Mouse (Mus musculus): ENCODE data around the gene Nxph3. TPM values are rescaled to one million over a fixed set of nuclear protein-coding genes. Genes with fewer than 3 reads are reported as not detected.

The Nxph3 gene
- polyA plus RNA-seq, 2 experiments = 0.08 TPM; not detected in 1

- Histone ChIP-seq H3K27ac (no peak overlapping the region), H3K9ac (replicated peaks) (no peak overlapping the region), H3K4me2 (ENCODE audit: low read depth) (no peak overlapping the region), H3K27me3 (ENCODE audit: control insufficient read depth, insufficient read depth, low read length) (peaks cover 27% of the 10 kb centered on the region), H3K4me3 (ENCODE audit: insufficient read depth in 1 of 2, low read depth in 2 of 2, low read length in 2 of 2) (no peak overlapping the region), H3K9me3 (ENCODE audit: control insufficient read depth, low read length) (no peaks in the 10 kb centered on the region), H3K4me1 (replicated peaks; ENCODE audit: control insufficient read depth in 2 of 2, insufficient read depth in 2 of 2, low read length in 1 of 2) (no peaks in the 10 kb centered on the region), H3K36me3 (replicated peaks; ENCODE audit: control insufficient read depth, insufficient read depth, low read depth) (no peaks in the 10 kb centered on the region)
- ATAC-seq (ENCODE audit: insufficient read depth) (no peak), DNase-seq (ENCODE audit: low read depth in 3 of 3, low spot score in 3 of 3) (no peak)
- no peak for TF ChIP-seq EP300 (IDR thresholded peaks at IDR 0.05; ENCODE audit: low read depth)
- no peak for TF ChIP-seq CTCF (IDR thresholded peaks at IDR 0.05; ENCODE audit: low read depth)
- 66% methylated on average over 10 of the region's 10 CpGs for WGBS (ENCODE audit: insufficient replicate concordance)
Measured at GRCm38 (mm10) chr11:95519299-95519698, 4.9 kb upstream of the Nxph3 start.

DNA sequence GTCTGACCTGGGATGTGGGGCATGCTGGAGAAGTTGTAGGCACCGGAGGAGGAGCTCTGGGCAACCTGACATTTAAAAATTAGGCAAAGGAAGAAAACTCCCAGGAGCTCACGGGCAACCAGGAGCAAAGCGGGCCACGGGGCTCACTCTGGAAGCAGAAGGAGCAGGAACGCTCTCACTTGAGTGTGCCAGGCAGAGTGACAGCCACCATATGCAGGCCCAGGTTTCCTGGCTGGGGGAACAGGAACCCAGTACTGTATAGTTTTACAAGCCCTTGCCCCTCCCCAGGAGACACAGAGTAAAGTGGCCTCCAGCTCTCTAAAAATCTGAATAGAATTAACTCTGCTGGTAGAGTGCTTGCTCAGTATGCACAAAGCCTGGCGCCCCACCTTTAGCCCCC lies 2.8 kb upstream of the Nxph3 start:
- ATAC-seq (ENCODE audit: insufficient read depth) = no peak
- Histone ChIP-seq H3K27ac (no peak overlapping the region), H3K36me3 (replicated peaks; ENCODE audit: control insufficient read depth, insufficient read depth, low read depth) (no peaks in the 10 kb centered on the region), H3K4me2 (ENCODE audit: low read depth) (no peak overlapping the region), H3K9me3 (ENCODE audit: control insufficient read depth, low read length) (no peaks in the 10 kb centered on the region), H3K4me3 (ENCODE audit: insufficient read depth in 1 of 2, low read depth in 2 of 2, low read length in 2 of 2) (no peak overlapping the region), H3K4me1 (replicated peaks; ENCODE audit: control insufficient read depth in 2 of 2, insufficient read depth in 2 of 2, low read length in 1 of 2) (no peaks in the 10 kb centered on the region), H3K9ac (replicated peaks) (no peak overlapping the region), H3K27me3 (ENCODE audit: control insufficient read depth, insufficient read depth, low read length) (peaks cover 48% of the 10 kb centered on the region)
- 57% methylated on average over 6 of the region's 6 CpGs for WGBS (ENCODE audit: insufficient replicate concordance)
- DNase-seq (ENCODE audit: low read depth in 3 of 3, low spot score in 3 of 3) = no peak
- no peak for TF ChIP-seq EP300 (IDR thresholded peaks at IDR 0.05; ENCODE audit: low read depth)
- no peak for TF ChIP-seq CTCF (IDR thresholded peaks at IDR 0.05; ENCODE audit: low read depth)

- Histone ChIP-seq H3K27ac (no peak overlapping the region), H3K9me3 (ENCODE audit: control insufficient read depth, low read length) (no peaks in the 10 kb centered on the region), H3K4me2 (ENCODE audit: low read depth) (no peak overlapping the region), H3K36me3 (replicated peaks; ENCODE audit: control insufficient read depth, insufficient read depth, low read depth) (no peaks in the 10 kb centered on the region), H3K9ac (replicated peaks) (no peak overlapping the region), H3K4me3 (ENCODE audit: insufficient read depth in 1 of 2, low read depth in 2 of 2, low read length in 2 of 2) (no peak overlapping the region), H3K27me3 (ENCODE audit: control insufficient read depth, insufficient read depth, low read length) (peaks cover 53% of the 10 kb centered on the region), H3K4me1 (replicated peaks; ENCODE audit: control insufficient read depth in 2 of 2, insufficient read depth in 2 of 2, low read length in 1 of 2) (no peaks in the 10 kb centered on the region)
- TF ChIP-seq CTCF (IDR thresholded peaks at IDR 0.05; ENCODE audit: low read depth) (no peak), EP300 (IDR thresholded peaks at IDR 0.05; ENCODE audit: low read depth) (no peak)
- ATAC-seq (ENCODE audit: insufficient read depth) = no peak
- WGBS (ENCODE audit: insufficient replicate concordance) = 10% methylated on average over 5 of the region's 5 CpGs
- DNase-seq (ENCODE audit: low read depth in 3 of 3, low spot score in 3 of 3) = no peak
Measured at GRCm38 (mm10) chr11:95516491-95516911, 2.1 kb upstream of the Nxph3 start.

DNA sequence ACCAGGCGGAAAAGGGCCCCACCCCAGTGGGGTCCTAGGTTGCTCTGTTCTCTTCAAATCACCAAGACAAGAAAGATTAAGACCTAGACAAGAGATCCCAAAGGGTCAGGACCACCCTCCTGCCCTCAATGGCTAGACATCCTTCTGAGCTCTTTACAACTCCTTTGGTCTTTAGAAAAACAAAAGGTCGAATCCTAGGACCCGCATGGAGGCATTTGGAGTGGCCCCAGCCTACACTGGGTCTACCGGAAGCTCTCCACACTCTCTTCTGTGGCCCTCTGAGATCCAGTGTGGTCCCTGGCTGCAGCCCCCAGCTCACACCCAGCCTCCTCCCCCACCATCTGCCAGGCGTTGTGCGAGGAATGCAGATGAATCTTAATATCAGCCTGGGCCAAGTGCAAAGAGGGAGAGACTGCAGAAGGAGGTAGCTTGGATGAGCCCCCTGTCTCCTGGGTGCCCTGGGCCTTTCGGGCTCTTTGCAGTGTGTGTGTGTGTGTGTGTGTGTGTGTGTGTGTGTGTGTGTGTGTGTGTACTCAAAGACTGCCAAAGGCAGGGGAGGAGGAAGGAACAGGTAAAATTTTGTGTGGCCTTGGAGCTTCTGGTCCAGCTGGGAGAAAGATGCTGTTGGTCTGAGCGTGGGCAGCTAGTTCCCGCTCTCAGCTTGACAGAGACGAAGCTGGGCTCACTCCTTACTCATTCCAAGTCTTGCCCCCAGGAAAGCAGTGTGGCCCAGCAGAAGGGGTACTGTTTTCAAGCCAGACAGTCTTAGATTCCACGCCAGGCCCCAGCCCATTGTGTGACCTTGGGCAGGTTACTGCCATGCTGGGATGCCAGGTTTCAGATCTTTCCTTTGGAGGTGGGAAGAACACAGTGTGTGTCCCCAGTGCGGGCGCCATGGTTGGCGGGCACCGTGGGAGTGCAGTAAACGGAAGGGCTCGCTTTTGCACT lies 1.3 kb upstream of the Nxph3 start:
- Histone ChIP-seq H3K4me1 (replicated peaks; ENCODE audit: control insufficient read depth in 2 of 2, insufficient read depth in 2 of 2, low read length in 1 of 2) (no peaks in the 10 kb centered on the region), H3K4me3 (ENCODE audit: insufficient read depth in 1 of 2, low read depth in 2 of 2, low read length in 2 of 2) (no peak overlapping the region), H3K4me2 (ENCODE audit: low read depth) (no peak overlapping the region), H3K36me3 (replicated peaks; ENCODE audit: control insufficient read depth, insufficient read depth, low read depth) (no peaks in the 10 kb centered on the region), H3K27ac (no peak overlapping the region), H3K9ac (replicated peaks) (no peak overlapping the region), H3K9me3 (ENCODE audit: control insufficient read depth, low read length) (no peaks in the 10 kb centered on the region), H3K27me3 (ENCODE audit: control insufficient read depth, insufficient read depth, low read length) (peaks cover 53% of the 10 kb centered on the region)
- TF ChIP-seq EP300 (IDR thresholded peaks at IDR 0.05; ENCODE audit: low read depth) = no peak
- TF ChIP-seq CTCF (IDR thresholded peaks at IDR 0.05; ENCODE audit: low read depth) = no peak
- ATAC-seq (ENCODE audit: insufficient read depth) (no peak), DNase-seq (ENCODE audit: low read depth in 3 of 3, low spot score in 3 of 3) (no peak)
- WGBS (ENCODE audit: insufficient replicate concordance) = 44% methylated on average over 17 of the region's 17 CpGs

DNA sequence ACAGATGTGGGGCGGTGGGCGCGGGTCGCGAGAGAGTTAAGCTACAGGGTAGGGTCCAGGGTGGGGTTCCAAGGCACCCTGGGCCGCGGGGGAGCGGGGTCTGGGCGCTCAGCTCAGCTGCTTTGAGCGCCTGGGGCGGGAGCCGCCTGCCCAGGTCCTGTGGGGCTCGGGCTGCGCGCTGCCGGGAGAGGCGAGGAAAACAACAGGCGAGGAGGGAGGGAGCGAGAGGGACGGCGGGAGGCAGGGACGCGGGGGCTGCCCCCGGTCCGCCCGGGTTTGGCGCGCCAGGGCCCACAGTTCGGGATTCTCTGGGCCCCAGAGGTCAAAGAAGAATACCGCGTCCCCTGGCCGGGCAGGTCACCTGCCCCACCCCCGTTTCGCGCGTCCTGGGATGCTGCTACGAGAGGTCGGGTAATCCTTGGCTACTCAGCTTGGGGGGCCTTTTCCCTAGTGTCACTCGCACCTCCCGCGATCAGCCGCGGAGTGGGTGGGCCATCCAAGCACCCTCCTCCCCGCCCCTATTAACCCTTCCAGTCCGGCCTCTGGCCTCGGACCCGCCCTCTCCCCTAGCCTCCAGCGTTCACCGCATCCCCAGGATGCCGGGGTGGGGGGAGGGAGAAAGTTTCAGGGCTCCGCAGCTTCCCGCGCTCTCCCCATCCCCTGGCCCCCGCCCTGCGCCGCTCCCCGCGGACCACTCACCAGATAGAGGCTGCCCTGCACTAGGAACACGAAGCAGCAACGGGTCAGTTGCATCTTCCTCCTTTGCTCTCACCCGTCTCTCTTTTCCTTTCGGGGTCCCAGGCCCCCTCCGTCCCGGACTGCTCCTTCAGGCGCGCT lies 691 bp downstream of the Nxph3 start:
- TF ChIP-seq EP300 (IDR thresholded peaks at IDR 0.05; ENCODE audit: low read depth) = no peak
- no peak for TF ChIP-seq CTCF (IDR thresholded peaks at IDR 0.05; ENCODE audit: low read depth)

More for the DNA sequence above, 691 bp downstream of the Nxph3 start:
- H3K9me3 ChIP-seq (ENCODE audit: control insufficient read depth, low read length) = no peaks in the 10 kb centered on the region
- H3K9ac ChIP-seq (replicated peaks) = no peak overlapping the region
- H3K4me3 ChIP-seq (ENCODE audit: insufficient read depth in 1 of 2, low read depth in 2 of 2, low read length in 2 of 2) = peak overlapping the region; percentile 5 to 41
- H3K36me3 ChIP-seq (replicated peaks; ENCODE audit: control insufficient read depth, insufficient read depth, low read depth) = no peaks in the 10 kb centered on the region
- DNase-seq (ENCODE audit: low read depth in 3 of 3, low spot score in 3 of 3) = no peak
- H3K27ac ChIP-seq = no peak overlapping the region
- 1% methylated on average over 66 of the region's 66 CpGs for WGBS (ENCODE audit: insufficient replicate concordance)
- peaks cover 53% of the 10 kb centered on the region for H3K27me3 ChIP-seq (ENCODE audit: control insufficient read depth, insufficient read depth, low read length)
- no peak for ATAC-seq (ENCODE audit: insufficient read depth)
- H3K4me2 ChIP-seq (ENCODE audit: low read depth) = peak overlapping the region; percentile 39
- H3K4me1 ChIP-seq (replicated peaks; ENCODE audit: control insufficient read depth in 2 of 2, insufficient read depth in 2 of 2, low read length in 1 of 2) = no peaks in the 10 kb centered on the region

Measured in liver, embryonic 14.5 days (tissue).